Mouse (Mus musculus): ENCODE measurements around the gene Ago1. TPM values are rescaled to one million over a fixed set of nuclear protein-coding genes. Genes with fewer than 3 reads are reported as not detected.

The Ago1 gene
- total RNA-seq, 2 experiments from 2014 or later: 63.1 to 64.0 TPM

DNA sequence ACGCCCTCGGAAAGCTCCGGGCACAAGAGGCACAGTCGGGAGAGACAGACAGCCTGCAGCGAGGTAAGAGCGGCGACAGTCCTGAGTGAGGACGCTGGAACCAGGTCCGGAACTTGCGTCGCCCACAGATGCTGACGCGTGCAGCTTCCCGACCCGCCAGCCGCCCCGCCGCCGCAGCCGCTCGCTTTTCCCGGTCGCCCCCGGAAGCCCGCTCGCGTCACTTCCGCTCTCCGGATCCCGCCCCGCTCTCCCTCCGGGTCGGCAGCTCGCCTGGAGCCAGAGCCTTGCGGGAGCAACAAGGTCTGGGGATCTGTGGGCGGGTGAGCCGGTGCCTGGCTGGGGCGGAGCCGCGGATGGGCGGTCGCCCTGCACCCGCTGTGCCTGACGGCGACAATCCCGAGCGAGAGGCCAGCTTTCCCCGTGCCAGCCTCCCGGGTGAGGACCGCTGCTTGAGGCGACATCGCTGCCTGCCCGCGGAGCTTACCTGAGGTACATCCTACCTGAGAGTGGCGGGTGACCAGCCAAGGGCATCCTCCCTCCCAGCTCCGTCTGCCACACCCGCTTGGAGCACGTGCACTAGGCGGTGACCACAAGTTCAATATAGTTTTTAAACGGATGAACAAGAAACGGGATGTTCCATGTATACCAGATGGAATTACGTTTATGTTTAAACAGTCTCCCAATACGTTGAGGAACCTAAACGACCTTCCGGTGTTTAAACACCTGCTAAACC lies 38.9 kb downstream of the Ago1 start, which contains the start of gene Ago3:
Ago3 (minus strand) TSS at position 210 of the 733 bp plus-strand sequence.
- no peak for TF ChIP-seq CTCF (conservative IDR thresholded peaks at IDR 0.05)
- peak within 1 kb of the TSS; percentile 89 for H3K4me3 ChIP-seq
- DNase-seq (ENCODE audit: low spot score in 2 of 2): peak; percentile 94 to 96

DNA sequence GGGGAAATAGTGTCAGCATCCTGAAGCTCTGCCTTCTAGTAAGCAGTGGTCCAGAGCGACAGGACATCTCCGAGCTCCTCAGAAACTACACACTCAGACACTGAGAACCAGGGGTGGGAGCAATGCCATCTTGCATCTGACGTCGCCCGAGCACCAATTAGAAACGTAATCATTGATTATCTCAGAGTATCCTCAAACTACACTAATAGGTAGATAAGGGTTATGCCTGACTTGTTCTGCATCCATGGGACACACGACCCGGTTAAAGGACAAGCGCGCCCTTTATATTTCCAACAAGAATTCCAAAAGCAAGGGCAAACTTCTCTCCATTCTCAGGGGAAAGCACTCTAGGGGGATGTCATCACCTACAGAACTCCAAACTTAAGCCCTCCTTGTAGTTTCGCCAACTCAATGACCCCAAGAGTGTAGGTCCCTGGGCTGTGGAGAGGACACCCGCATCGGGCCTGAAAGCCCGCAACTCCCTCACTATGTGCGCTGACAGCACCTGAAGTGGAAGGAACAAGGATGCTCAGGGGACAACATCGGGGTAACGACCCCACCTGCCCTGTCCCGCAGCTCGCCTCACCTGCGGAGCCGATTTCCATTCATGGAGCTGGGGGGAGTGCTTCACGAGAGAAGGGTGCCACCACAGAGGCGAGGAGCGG lies 39.6 kb downstream of the Ago1 start:
- Histone ChIP-seq H3K4me3 (peak overlapping the region; percentile 89), H3K27ac (peak overlapping the region; percentile 97)
- DNase-seq (ENCODE audit: low spot score in 2 of 2): no peak
- TF ChIP-seq CTCF (conservative IDR thresholded peaks at IDR 0.05): no peak

More for the DNA sequence above, 38.9 kb downstream of the Ago1 start, which contains the start of gene Ago3:
- peak within 1 kb of the TSS; percentile 97 for H3K27ac ChIP-seq

DNA sequence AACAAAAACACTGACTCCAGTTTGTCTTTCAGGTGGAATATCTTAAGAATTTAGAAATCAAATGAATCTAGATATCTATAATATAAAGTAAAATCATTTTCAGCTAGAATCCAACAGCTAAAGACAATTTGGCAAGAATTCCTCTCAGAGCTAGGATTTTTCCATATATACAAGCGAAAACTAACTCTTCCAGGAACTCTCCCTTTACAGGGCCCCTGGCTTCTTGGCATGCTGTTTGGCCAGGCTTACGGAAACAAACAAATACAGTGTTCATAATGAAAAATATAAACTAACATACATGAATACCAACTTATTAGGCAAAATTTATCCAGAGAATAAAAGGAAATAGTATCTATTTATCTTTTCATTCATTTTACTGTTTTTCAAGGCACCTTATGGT lies 44.5 kb downstream of the Ago1 start:
- DNase-seq (ENCODE audit: low spot score in 2 of 2): no peak
- TF ChIP-seq CTCF (conservative IDR thresholded peaks at IDR 0.05): no peak
- Histone ChIP-seq H3K4me3 (no peak overlapping the region), H3K27ac (no peak overlapping the region)

DNA sequence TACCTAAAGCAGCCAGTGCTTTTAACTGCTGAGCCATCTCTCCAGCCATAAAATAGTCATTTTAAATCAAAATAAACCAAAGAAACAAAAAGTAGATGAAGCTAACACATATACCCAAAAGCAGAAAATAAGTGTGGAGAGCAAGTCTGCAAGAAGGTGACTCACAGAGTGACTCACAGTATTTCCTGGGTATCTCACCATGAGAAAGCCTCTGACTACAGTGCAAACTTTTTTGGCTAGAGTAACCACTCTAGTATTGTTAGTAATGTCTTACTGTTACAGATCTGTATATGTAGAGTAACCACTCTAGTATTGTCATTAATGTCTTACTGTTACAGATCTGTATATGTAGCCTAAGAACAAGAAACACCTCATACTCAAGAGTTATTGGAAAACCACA lies 52.7 kb downstream of the Ago1 start:
- TF ChIP-seq CTCF (conservative IDR thresholded peaks at IDR 0.05): no peak
- Histone ChIP-seq H3K27ac (no peak overlapping the region), H3K4me3 (no peak overlapping the region)
- DNase-seq (ENCODE audit: low spot score in 2 of 2): no peak

DNA sequence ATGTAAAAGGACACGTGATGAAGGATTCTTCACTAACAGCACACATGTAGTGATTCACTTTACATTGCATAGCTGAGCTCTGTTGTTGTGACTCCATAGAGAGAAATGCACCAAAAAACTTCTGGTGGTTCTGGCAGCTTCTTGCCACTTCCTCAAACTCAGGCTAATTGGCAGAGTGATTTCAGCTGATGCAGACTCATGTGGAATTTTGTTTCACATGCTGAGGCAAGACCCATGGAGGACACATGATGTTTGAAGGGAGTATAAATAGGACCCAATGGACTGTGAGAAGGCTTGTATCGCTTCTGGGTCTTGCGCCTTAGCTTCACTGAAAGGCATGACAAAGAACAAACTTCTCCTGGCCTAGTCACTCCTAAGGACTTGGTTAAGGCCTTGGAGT lies 55.9 kb downstream of the Ago1 start:
- H3K4me3 ChIP-seq: no peak overlapping the region
- no peak for DNase-seq (ENCODE audit: low spot score in 2 of 2)
- no peak for TF ChIP-seq CTCF (conservative IDR thresholded peaks at IDR 0.05)

More for the DNA sequence above, 55.9 kb downstream of the Ago1 start:
- no peak overlapping the region for H3K27ac ChIP-seq

Other genes starting within 250 kb of the Ago1 start
- gene Map7d1, start 212.2 kb downstream of the Ago1 start, total RNA-seq (2021): 100 to 1,000 TPM; 246 to 249 TPM
- 10 to 100 TPM; 85.4 to 90.5 TPM for gene Trappc3, start 206.3 kb downstream of the Ago1 start, total RNA-seq (2021)
- 1 to 10 TPM; 1.2 to 1.5 TPM for gene Col8a2, start 181.8 kb downstream of the Ago1 start, total RNA-seq (2021)
- 10 to 100 TPM; 32.2 to 33.0 TPM for gene Adprhl2, start 146.9 kb downstream of the Ago1 start, total RNA-seq (2021)
- 1 to 10 TPM; 1.3 to 1.6 TPM for gene Tekt2, start 142.9 kb downstream of the Ago1 start, total RNA-seq (2021)
- 10 to 100 TPM; 39.3 to 50.5 TPM for gene Ago3, start 39.0 kb downstream of the Ago1 start, total RNA-seq (2021)
- 1 to 10 TPM; 7.5 to 9.5 TPM for gene Ago4, start 64.9 kb upstream of the Ago1 start, total RNA-seq (2021)
- gene Clspn, start 88.4 kb upstream of the Ago1 start, total RNA-seq (2021): 1 to 10 TPM; 1.6 to 2.2 TPM
- gene 5730409E04Rik, start 141.2 kb upstream of the Ago1 start, total RNA-seq (2021): 10 to 100 TPM; 64.3 to 72.3 TPM
- gene Psmb2, start 209.0 kb upstream of the Ago1 start, total RNA-seq (2021): 100 to 1,000 TPM; 111 to 115 TPM

Data from layer of hippocampus, adult 2 months (tissue).